Mouse (Mus musculus) spleen, adult 2 months (tissue): ENCODE measurements around the gene Pdyn.

Experiments used
- CTCF ChIP-seq: fragments of 200-500 bp; IDR thresholded peaks from 2 replicates; pipeline ENCODE4 v1.5.1; 2011; ENCODE audit warnings: mild to moderate bottlenecking, inconsistent platforms; ENCODE audit not compliant: insufficient read depth, insufficient read length, insufficient replicate concordance; ENCODE audit errors: extremely low read depth
- POLR2A ChIP-seq: fragments of 200-500 bp; IDR thresholded peaks from 2 replicates; pipeline ENCODE4 v1.6.1; 2011; ENCODE audit warnings: low read depth, low read length, inconsistent platforms

- TF ChIP-seq CTCF, result no peak
- TF ChIP-seq POLR2A, result no peak
Measured at GRCm38 (mm10) chr2:129688036-129688625, 11.5 kb downstream of the Pdyn start.
